Comparison of ENCODE assay signal across 1 mouse cellular context in genomic region chr19:6046294-6047153, GRCm38 (mm10).
TF ChIP-seq lines count a peak whose summit lies in the region.

TSS of gene Syvn1 (plus strand) at chr19:6046576.

TF ChIP-seq in CH12.LX, 34 proteins besides CTCF, POLR2A, EP300 and RAD21 (continued from another document):
- TF ChIP-seq ZMIZ1 (IDR thresholded peaks at IDR 0.05; ENCODE audit: low read depth, low read length) (peak; percentile 91), JUN (IDR thresholded peaks at IDR 0.05; ENCODE audit: insufficient read depth, low read depth, low read length) (no peak), MXI1 (IDR thresholded peaks at IDR 0.05; ENCODE audit: low read depth, low read length) (peak; percentile 59), POLR2AphosphoS2 (IDR thresholded peaks at IDR 0.05; ENCODE audit: low read depth, low read length) (peak; percentile 96), MEF2A (IDR thresholded peaks at IDR 0.05; ENCODE audit: borderline replicate concordance, low read depth, low read length) (no peak; the same call in 1 of the 2 replicates), E2F4 (IDR thresholded peaks at IDR 0.05; ENCODE audit: insufficient replicate concordance, low read depth, low read length) (no peak; the same call in 1 of the 2 replicates), MYC (IDR thresholded peaks at IDR 0.05; ENCODE audit: low read depth, low read length) (no peak), USF1 (IDR thresholded peaks at IDR 0.05; ENCODE audit: low read depth, low read length) (no peak), TBP (conservative IDR thresholded peaks at IDR 0.05; ENCODE audit: low read depth, low read length) (peak; percentile 96), TCF12 (IDR thresholded peaks at IDR 0.05; ENCODE audit: low read depth, low read length) (peak; percentile 66), RCOR1 (conservative IDR thresholded peaks at IDR 0.05; ENCODE audit: low read depth, low read length) (no peak), NELFE (IDR thresholded peaks at IDR 0.05; ENCODE audit: low read depth, low read length) (peak; percentile 59), GABPA (IDR thresholded peaks at IDR 0.05; ENCODE audit: insufficient replicate concordance, low read depth, low read length) (no peak), MAFK (IDR thresholded peaks at IDR 0.05; ENCODE audit: insufficient replicate concordance, low read length) (no peak), SIN3A (IDR thresholded peaks at IDR 0.05; ENCODE audit: low read length) (peak; percentile 84), MAX (IDR thresholded peaks at IDR 0.05; ENCODE audit: low read length) (no peak; the same call in none of the 2 replicates), ZNF384 (IDR thresholded peaks at IDR 0.05; ENCODE audit: low read depth, low read length) (peak; percentile 66; the same call in 1 of the 2 replicates), NRF1 (IDR thresholded peaks at IDR 0.05; ENCODE audit: low read depth, low read length) (peak; percentile 64), ZC3H11A (IDR thresholded peaks at IDR 0.05; ENCODE audit: low read depth, low read length) (no peak), ELF1 (IDR thresholded peaks at IDR 0.05; ENCODE audit: low read depth, low read length) (peak; percentile 76), ZKSCAN1 (IDR thresholded peaks at IDR 0.05; ENCODE audit: borderline replicate concordance, low read depth, low read length) (no peak; the same call in 1 of the 2 replicates)
